Mouse (Mus musculus) hindbrain, postnatal 0 days (tissue): ENCODE results near the gene Isl2. TPM values are rescaled to one million over a fixed set of nuclear protein-coding genes. Genes with fewer than 3 reads are reported as not detected.

Source experiments
- ATAC-seq: fragments of 200-750 bp; cut with Nextera tagmentation; 2 replicates; pipeline ENCODE4 v1.8.0; 2017; ENCODE audit warnings: mild to moderate bottlenecking, moderate TSS enrichment, moderate library complexity
- DNase-seq: peaks from one replicate; pipeline ENCODE4 v3.0.0-alpha.2; 2015; ENCODE audit warnings: low spot score
- H3K27ac ChIP-seq: fragments of 300-500 bp; sonication (generic); 2 replicates; pipeline ENCODE4 v1.5.1; 2014; ENCODE audit warnings: mild to moderate bottlenecking
- H3K27me3 ChIP-seq: fragments of 300-500 bp; sonication (generic); 2 replicates; pipeline ENCODE4 v1.6.1; 2014; ENCODE audit warnings: low read length, mixed read lengths; ENCODE audit not compliant: insufficient read depth
- H3K36me3 ChIP-seq: fragments of 300-500 bp; sonication (generic); 2 replicates; pipeline ENCODE4 v1.6.1; 2014; ENCODE audit warnings: low read length, mixed read lengths; ENCODE audit not compliant: insufficient read depth
- H3K4me1 ChIP-seq: fragments of 300-500 bp; sonication (generic); 2 replicates; pipeline ENCODE4 v1.6.1; 2014; ENCODE audit warnings: antibody characterized with exemption, low read length, mixed read lengths; ENCODE audit not compliant: insufficient read depth
- H3K4me2 ChIP-seq: fragments of 300-500 bp; sonication (generic); 2 replicates; pipeline ENCODE4 v1.6.1; 2014; ENCODE audit warnings: low read depth, mild to moderate bottlenecking, low read length, moderate library complexity, mixed read lengths
- H3K4me3 ChIP-seq: fragments of 300-500 bp; sonication (generic); 2 replicates; pipeline ENCODE4 v1.5.1; 2014; ENCODE audit warnings: low read length
- H3K9ac ChIP-seq: fragments of 300-500 bp; sonication (generic); replicated peaks from 2 replicates; pipeline ENCODE4 v1.6.1; 2014; ENCODE audit warnings: mild to moderate bottlenecking, low read length, moderate library complexity, mixed read lengths
- H3K9me3 ChIP-seq: fragments of 300-500 bp; sonication (generic); 2 replicates; pipeline ENCODE4 v1.6.1; 2016; ENCODE audit warnings: low read length, mixed read lengths
- CTCF ChIP-seq: IDR thresholded peaks from 2 replicates; pipeline ENCODE4 v1.5.1; 2016; ENCODE audit warnings: antibody characterized with exemption, control low read depth, low read depth
- WGBS: fragments of 180-500 bp; shearing (Covaris S2); extraction: QIAGEN DNeasy Blood & Tissue Kit; methylation state at CpG from one replicate; pipeline ENCODE4 v1.1.7; 2014; 5-methylcytosine and 5-hydroxymethylcytosine counted together
- polyA plus RNA-seq: library from polyadenylated mRNA; unstranded; fragments of >200 nt; fragmentation: Nextera tagmentation; extraction: Ambion mirVana; gene quantifications from 2 replicates; pipeline ENCODE4 v1.2.1, GENCODE M21; 2015
- total RNA-seq: library from RNA; depleted of rRNA; stranded (reverse); fragments of >200 nt; gene quantifications from 2 replicates; pipeline ENCODE4 v1.2.3, GENCODE M21; 2014

Gene Isl2
- total and polyA plus RNA-seq, 2 experiments from 2014 or later: 0.53 to 1.2 TPM

- TF ChIP-seq CTCF: no peak
- WGBS: under 1% methylated on average over 47 of the region's 47 CpGs
- no peaks in the 10 kb centered on the region for H3K36me3 ChIP-seq
- ATAC-seq (peak; percentile 100), DNase-seq (peak; percentile 97)
- peak within 1 kb of the TSS; percentile 87 for H3K27ac ChIP-seq
- H3K27me3 ChIP-seq: peaks cover 3% of the 10 kb centered on the region; the same call in 1 of the 2 replicates
- H3K4me1 ChIP-seq: no peaks in the 10 kb centered on the region; the same call in 1 of the 2 replicates
- peak within 1 kb of the TSS; percentile 83 for H3K4me3 ChIP-seq
- peak within 1 kb of the TSS; percentile 93 for H3K4me2 ChIP-seq
- H3K9me3 ChIP-seq: no peaks in the 10 kb centered on the region
- peak within 1 kb of the TSS; percentile 78 for H3K9ac ChIP-seq
Measured at GRCm38 (mm10) chr9:55512027-55512543, 26.4 kb upstream of the Isl2 start, which contains the start of gene Etfa. Gene Etfa (minus strand): TSS chr9:55512243.

GRCm38 (mm10) chr9:55525716-55526115 is 12.8 kb upstream of the Isl2 start:
- peak; percentile 52 for TF ChIP-seq CTCF
- ATAC-seq (no peak), DNase-seq (no peak)
- Histone ChIP-seq H3K27me3 (no peaks in the 10 kb centered on the region), H3K9me3 (no peaks in the 10 kb centered on the region), H3K4me2 (no peak overlapping the region), H3K4me1 (no peaks in the 10 kb centered on the region), H3K36me3 (no peaks in the 10 kb centered on the region), H3K27ac (no peak overlapping the region), H3K9ac (no peak overlapping the region), H3K4me3 (no peak overlapping the region)
- 36% methylated on average over 4 of the region's 4 CpGs for WGBS

- no peaks in the 10 kb centered on the region for H3K9me3 ChIP-seq
- DNase-seq (peak; percentile 84), ATAC-seq (0 out of 2 replicates have a peak, but pooled peaks have one; percentile 51)
- H3K36me3 ChIP-seq: no peaks in the 10 kb centered on the region
- H3K9ac ChIP-seq: no peak overlapping the region
- WGBS: 18% methylated on average over 3 of the region's 3 CpGs
- no peak overlapping the region for H3K4me2 ChIP-seq
- H3K4me1 ChIP-seq: no peaks in the 10 kb centered on the region; the same call in 1 of the 2 replicates
- no peak overlapping the region for H3K4me3 ChIP-seq
- H3K27me3 ChIP-seq: peaks cover 34% of the 10 kb centered on the region
- TF ChIP-seq CTCF: peak; percentile 82
- H3K27ac ChIP-seq: no peak overlapping the region
Measured at GRCm38 (mm10) chr9:55535907-55536306, 2.6 kb upstream of the Isl2 start.

GRCm38 (mm10) chr9:55539006-55539405 is 534 bp downstream of the Isl2 start:
- Histone ChIP-seq H3K4me1 (no peaks in the 10 kb centered on the region; the same call in 1 of the 2 replicates), H3K4me2 (no peak overlapping the region), H3K27me3 (peaks cover 42% of the 10 kb centered on the region), H3K9me3 (no peaks in the 10 kb centered on the region), H3K4me3 (no peak overlapping the region), H3K27ac (no peak overlapping the region), H3K9ac (no peak overlapping the region), H3K36me3 (no peaks in the 10 kb centered on the region)
- WGBS: 6% methylated on average over 1 of the region's 1 CpGs
- TF ChIP-seq CTCF: no peak
- ATAC-seq (no peak), DNase-seq (no peak)

- Histone ChIP-seq H3K9ac (no peak overlapping the region), H3K4me2 (peak overlapping the region; percentile 53; the same call in 1 of the 2 replicates), H3K9me3 (no peaks in the 10 kb centered on the region), H3K36me3 (no peaks in the 10 kb centered on the region), H3K27me3 (peaks cover 44% of the 10 kb centered on the region), H3K4me1 (no peaks in the 10 kb centered on the region; the same call in 1 of the 2 replicates), H3K27ac (no peak overlapping the region), H3K4me3 (peak overlapping the region; percentile 29; the same call in 1 of the 2 replicates)
- DNase-seq: no peak
- ATAC-seq: no peak
- TF ChIP-seq CTCF: no peak
- 2% methylated on average over 31 of the region's 31 CpGs for WGBS
Measured at GRCm38 (mm10) chr9:55539661-55540390, 1.4 kb downstream of the Isl2 start.

GRCm38 (mm10) chr9:55540391-55540770 is 1.9 kb downstream of the Isl2 start:
- ATAC-seq: no peak
- peaks cover 50% of the 10 kb centered on the region for H3K27me3 ChIP-seq
- DNase-seq: no peak
- peak overlapping the region; percentile 53 for H3K4me2 ChIP-seq
- no peak for TF ChIP-seq CTCF
- no peak overlapping the region for H3K27ac ChIP-seq
- H3K4me1 ChIP-seq: no peaks in the 10 kb centered on the region; the same call in 1 of the 2 replicates
- H3K36me3 ChIP-seq: no peaks in the 10 kb centered on the region
- 3% methylated on average over 12 of the region's 12 CpGs for WGBS
- peak overlapping the region; percentile 29 for H3K4me3 ChIP-seq
- H3K9me3 ChIP-seq: no peaks in the 10 kb centered on the region
- no peak overlapping the region for H3K9ac ChIP-seq
